17 mouse cellular contexts compared by ENCODE assay signal in the genomic region with DNA sequence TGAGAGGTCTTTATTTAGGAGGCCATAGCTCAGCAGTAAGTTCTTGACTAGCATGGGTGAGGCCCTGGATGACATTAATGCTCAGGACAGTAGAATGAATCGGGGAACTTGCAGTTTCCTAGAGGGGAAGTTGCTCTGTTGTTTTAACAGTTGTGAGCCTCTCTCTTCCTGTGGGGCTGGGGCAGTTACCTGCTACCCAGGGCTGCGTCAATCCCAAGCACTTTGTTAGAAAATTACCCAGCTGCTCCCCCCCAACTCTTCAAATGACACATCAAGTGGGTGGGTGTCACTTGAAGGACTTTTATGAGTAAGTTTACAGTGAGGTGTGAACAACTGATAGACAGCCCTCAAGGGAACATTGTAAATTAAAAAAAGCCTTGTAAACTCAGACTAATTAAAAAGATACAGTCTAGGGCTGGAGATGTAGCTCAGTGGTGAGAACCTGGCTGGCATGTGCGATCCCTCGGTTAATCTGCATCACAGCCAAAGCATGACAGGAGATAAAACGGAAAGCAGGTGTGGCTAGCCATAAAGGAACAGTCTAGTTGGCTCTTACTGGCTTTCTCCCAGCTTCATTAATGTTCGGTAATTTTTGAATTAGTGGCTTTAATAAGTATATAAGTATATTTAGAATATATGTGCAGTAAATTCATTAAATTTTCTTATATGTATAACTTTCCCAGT. TPM values are rescaled to one million over a fixed set of nuclear protein-coding genes. Genes with fewer than 3 reads are reported as not detected.
DNase-seq lines count a peak whose midpoint lies in the region; ATAC-seq and TF ChIP-seq lines count a peak whose summit lies in the region.
"Had no signal": no experiment of that assay in that cellular context is flagged by ENCODE, and none has a peak within 500 bp of the region (broad histone marks: within the 10 kb centered on the region; RNA-seq: fewer than 3 reads in every experiment).

No protein-coding gene starts in this region.

- H3K36me3 ChIP-seq in limb, embryonic 11.5 days (ENCODE audit: control insufficient read depth, insufficient read depth, low read length), result no peaks in the 10 kb centered on the region
- no peaks in the 10 kb centered on the region for H3K36me3 ChIP-seq in limb, embryonic 10.5 days
- H3K36me3 ChIP-seq in MEL (ENCODE audit: control insufficient read depth in 1 of 2, insufficient read depth in 2 of 2, low read length in 2 of 2) (peaks cover 0 to 31% of the 10 kb centered on the region in 2 experiments; a peak in 2 of 4 replicates), macrophage (ENCODE audit: inconsistent target) (no peaks in the 10 kb centered on the region)
- H3K36me3 ChIP-seq: embryonic facial prominence, embryonic 13.5 days; limb, embryonic 12.5 days had no signal

- H3K79me2 ChIP-seq in MEL (ENCODE audit: control insufficient read depth, insufficient read depth, low read length, poor library complexity) (peaks cover 12% of the 10 kb centered on the region), macrophage (ENCODE audit: inconsistent target) (peaks cover 98% of the 10 kb centered on the region)

- no peaks in the 10 kb centered on the region for H3K27me3 ChIP-seq in limb, embryonic 11.5 days (ENCODE audit: control insufficient read depth, insufficient read depth, low read length)
- H3K27me3 ChIP-seq in limb, embryonic 10.5 days (ENCODE audit: low read depth, poor library complexity, severe bottlenecking), result no peaks in the 10 kb centered on the region
- no peaks in the 10 kb centered on the region for H3K27me3 ChIP-seq in MEL (ENCODE audit: control insufficient read depth in 1 of 2, insufficient read depth in 2 of 2, low read length in 2 of 2)
- H3K27me3 ChIP-seq: embryonic facial prominence, embryonic 13.5 days; limb, embryonic 12.5 days had no signal

- ATAC-seq in limb, embryonic 11.5 days (ENCODE audit: insufficient number of reproducible peaks, low FRiP score, low TSS enrichment, low read depth), result no peak
- ATAC-seq: forebrain, postnatal 0 days had no signal

- no peak for TF ChIP-seq POLR2A in MEL (IDR thresholded peaks at IDR 0.05; ENCODE audit: control insufficient read depth in 1 of 2, insufficient read depth in 1 of 2, low read depth in 1 of 2, low read length in 2 of 2, poor library complexity in 1 of 2)

- H3K9ac ChIP-seq in limb, embryonic 11.5 days (ENCODE audit: low read length), result no peak overlapping the region
- no peak overlapping the region for H3K9ac ChIP-seq in MEL (ENCODE audit: control insufficient read depth, low read depth, low read length, poor library complexity, severe bottlenecking)
- H3K9ac ChIP-seq: embryonic facial prominence, embryonic 13.5 days; forebrain, postnatal 0 days; limb, embryonic 12.5 days had no signal

- no peak for TF ChIP-seq EP300 in MEL (IDR thresholded peaks at IDR 0.05; ENCODE audit: low read depth in 1 of 2, low read length in 2 of 2)

- peak; percentile 21 for DNase-seq in limb, embryonic 11.5 days (ENCODE audit: low spot score)
- no peak for DNase-seq in limb, embryonic 10.5 days (ENCODE audit: low spot score)
- DNase-seq in MEL (ENCODE audit: low read depth, low spot score), result peak; percentile 55
- peak; percentile 24 for DNase-seq in thymus, postnatal 25 days
- no peak for DNase-seq in embryo, embryonic 10 days (ENCODE audit: low spot score)
- no peak for DNase-seq in cerebellum, adult 18-20 months
- no peak for DNase-seq in frontal cortex, postnatal 14 days (ENCODE audit: low spot score in 2 of 2)
- DNase-seq: cerebellum, adult 9-10 months; forebrain, postnatal 0 days; heart, postnatal 14 days; kidney, adult 18-20 months; midbrain, embryonic 14.5 days; right cerebral cortex, postnatal 4 days had no signal

- TF ChIP-seq CTCF in MEL (IDR thresholded peaks at IDR 0.05 in 2 of 3, conservative IDR thresholded peaks at IDR 0.05 in 1 of 3; ENCODE audit: control insufficient read depth in 1 of 3, insufficient read depth in 1 of 3, low read depth in 2 of 3, low read length in 3 of 3, poor library complexity in 1 of 3, severe bottlenecking in 1 of 3), result no peak

- no peak overlapping the region for H3K27ac ChIP-seq in limb, embryonic 11.5 days (replicated peaks; ENCODE audit: low read depth, low read length)
- no peak overlapping the region for H3K27ac ChIP-seq in limb, embryonic 10.5 days
- H3K27ac ChIP-seq in MEL (ENCODE audit: control insufficient read depth, low read depth, low read length), result no peak overlapping the region; the same call in 1 of the 2 replicates
- H3K27ac ChIP-seq in macrophage, result peak overlapping the region; percentile 72
- H3K27ac ChIP-seq: embryonic facial prominence, embryonic 13.5 days; layer of hippocampus, adult 2 months; limb, embryonic 12.5 days had no signal

- 56% methylated on average over 6 of the region's 6 CpGs for WGBS in limb, embryonic 11.5 days
- 71% methylated on average over 6 of the region's 6 CpGs for WGBS in limb, embryonic 10.5 days
- 37% methylated on average over 6 of the region's 6 CpGs for WGBS in macrophage (ENCODE audit: missing documents)

- no peaks in the 10 kb centered on the region for H3K4me1 ChIP-seq in limb, embryonic 11.5 days (ENCODE audit: control insufficient read depth, insufficient read depth, low read length)
- no peaks in the 10 kb centered on the region for H3K4me1 ChIP-seq in limb, embryonic 10.5 days
- H3K4me1 ChIP-seq in MEL (ENCODE audit: control insufficient read depth in 1 of 2, insufficient read depth in 2 of 2, low read length in 2 of 2), result peaks cover 14 to 29% of the 10 kb centered on the region in 2 experiments
- H3K4me1 ChIP-seq: embryonic facial prominence, embryonic 13.5 days; limb, embryonic 12.5 days had no signal

- no peak overlapping the region for H3K4me2 ChIP-seq in limb, embryonic 11.5 days (ENCODE audit: low read depth, severe bottlenecking)
- H3K4me2 ChIP-seq: embryonic facial prominence, embryonic 13.5 days; limb, embryonic 12.5 days had no signal

- H3K4me3 ChIP-seq in limb, embryonic 11.5 days (ENCODE audit: low read depth, low read length), result no peak overlapping the region
- no peak overlapping the region for H3K4me3 ChIP-seq in limb, embryonic 10.5 days
- no peak overlapping the region for H3K4me3 ChIP-seq in MEL (ENCODE audit: control insufficient read depth in 1 of 2, insufficient read depth in 1 of 2, low read depth in 2 of 2, low read length in 2 of 2)
- no peak overlapping the region for H3K4me3 ChIP-seq in macrophage (ENCODE audit: inconsistent target)
- H3K4me3 ChIP-seq: embryonic facial prominence, embryonic 13.5 days; layer of hippocampus, adult 2 months; limb, embryonic 12.5 days had no signal

- TF ChIP-seq RAD21 in MEL (IDR thresholded peaks at IDR 0.05; ENCODE audit: low read depth, low read length), result no peak

- no peaks in the 10 kb centered on the region for H3K9me3 ChIP-seq in limb, embryonic 11.5 days (ENCODE audit: control insufficient read depth, low read length)
- no peaks in the 10 kb centered on the region for H3K9me3 ChIP-seq in limb, embryonic 10.5 days (replicated peaks)
- no peaks in the 10 kb centered on the region for H3K9me3 ChIP-seq in MEL (replicated peaks; ENCODE audit: insufficient read depth, low read length)
- H3K9me3 ChIP-seq: embryonic facial prominence, embryonic 13.5 days; limb, embryonic 12.5 days had no signal

TF ChIP-seq in MEL, 35 proteins besides CTCF, POLR2A, EP300 and RAD21:
- TF ChIP-seq ETS1 (IDR thresholded peaks at IDR 0.05; ENCODE audit: low read depth, low read length) (0 out of 2 replicates have a peak, but pooled peaks have one; percentile 5), MXI1 (IDR thresholded peaks at IDR 0.05; ENCODE audit: low read depth, low read length) (0 out of 2 replicates have a peak, but pooled peaks have one; percentile 44), BHLHE40 (IDR thresholded peaks at IDR 0.05; ENCODE audit: borderline replicate concordance, low read depth, low read length) (0 out of 2 replicates have a peak, but pooled peaks have one; percentile 26), SIN3A (IDR thresholded peaks at IDR 0.05; ENCODE audit: low read length) (0 out of 2 replicates have a peak, but pooled peaks have one; percentile 24), E2F4 (IDR thresholded peaks at IDR 0.05; ENCODE audit: borderline replicate concordance, low read depth, low read length) (no peak)

RNA-seq across cellular contexts. Expression of gene Dennd1b, which starts 10.4 kb away (rescaled TPM):
- polyA plus RNA-seq in limb, embryonic 11.5 days (2014; fragmentation: Nextera tagmentation; extraction: Ambion mirVana), result 10.5 and 11.6 TPM in 2 replicates
- 10.7 and 11.1 TPM in 2 replicates for polyA plus RNA-seq in limb, embryonic 10.5 days (2016; fragmentation: Nextera tagmentation; extraction: Ambion mirVana)
- total RNA-seq in MEL (2012; rRNA removed), result 4.1 and 4.9 TPM in 2 replicates
- polyA plus RNA-seq in MEL (2012; ENCODE audit: insufficient read depth in 1 of 2, insufficient read length in 2 of 2, low read depth in 1 of 2, low replicate concordance in 2 of 2, missing spikeins in 1 of 2), result 1 to 10 TPM in 1 of 2 experiments, not detected in 1; 3.9 TPM
- 100 to 1,000 TPM in 21 of 26 experiments, 10 to 100 TPM in 5; 38.2 to 274 (median 163) TPM for total RNA-seq in macrophage (2018; cell fraction: chromatin; rRNA removed)
- 10 to 100 TPM; 42.9 to 85.1 (median 59.2) TPM for total RNA-seq in macrophage (2018; cell fraction: cytosol; rRNA removed)
- 100 to 1,000 TPM in 22 of 26 experiments, 10 to 100 TPM in 4; 57.4 to 263 (median 152) TPM for total RNA-seq in macrophage (2018; cell fraction: nucleus; rRNA removed)
- polyA plus RNA-seq in macrophage (2018), result 13.8 to 25.0 TPM (median 15.0 TPM) in 3 replicates

Comparison
In these comparisons a context has a peak if more than half of its experiments do, and no peak if none do; other contexts are left out.
1. DNase-seq: peak in limb, embryonic 11.5 days (single experiment), MEL (single experiment) and thymus, postnatal 25 days (single experiment); none in limb, embryonic 10.5 days (single experiment), embryo, embryonic 10 days (single experiment), cerebellum, adult 18-20 months (0 of 2) and frontal cortex, postnatal 14 days (0 of 2).